Mouse (Mus musculus): ENCODE data around the gene Cd68.

GRCm38 (mm10) chr11:69656065-69656455, 9.9 kb downstream of the Cd68 start:
- TF ChIP-seq TAL1 (IDR thresholded peaks at IDR 0.05; ENCODE audit: low read length) (no peak), GATA1 (IDR thresholded peaks at IDR 0.05; ENCODE audit: low read length) (no peak)
